Mouse (Mus musculus): ENCODE measurements around the gene Gm17606.

The Gm17606 gene

DNA sequence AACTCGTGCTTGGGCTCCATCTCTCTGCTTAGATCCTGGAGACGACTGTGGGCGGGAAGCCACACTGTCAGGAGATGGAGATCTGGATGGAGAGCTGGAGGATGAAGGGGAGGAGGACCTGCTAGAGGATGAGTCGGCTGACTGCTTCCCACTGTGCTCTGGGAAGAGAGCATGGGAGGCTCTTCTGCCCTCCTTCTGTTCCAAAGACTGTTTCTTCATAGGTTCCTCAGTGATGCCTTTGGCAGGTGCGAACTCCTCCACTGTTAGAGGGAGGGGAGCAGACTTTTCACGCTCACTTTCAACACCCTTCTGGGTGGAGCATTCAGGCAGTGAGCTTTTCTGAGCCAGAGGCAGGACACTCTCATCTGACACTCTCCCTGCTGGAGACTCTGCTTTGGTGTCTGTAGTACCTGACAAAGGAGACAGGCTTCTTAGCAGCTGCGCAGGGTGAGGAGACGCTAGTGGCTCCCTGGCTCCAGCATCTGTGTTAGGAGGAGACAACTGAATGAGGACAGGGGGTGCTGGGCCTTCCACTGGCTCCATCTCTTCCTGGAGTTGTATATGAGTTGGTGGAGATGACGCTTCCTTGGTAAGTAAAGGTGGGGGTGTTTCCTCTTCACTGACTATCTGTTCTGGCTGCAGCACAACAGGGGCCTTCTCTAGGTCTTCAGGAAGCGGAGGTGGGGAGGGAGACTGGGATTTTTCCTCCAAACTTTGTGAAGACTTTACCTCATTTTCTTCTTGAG is 23.9 kb downstream of the Gm17606 start:
- peak; percentile 29 for DNase-seq

DNA sequence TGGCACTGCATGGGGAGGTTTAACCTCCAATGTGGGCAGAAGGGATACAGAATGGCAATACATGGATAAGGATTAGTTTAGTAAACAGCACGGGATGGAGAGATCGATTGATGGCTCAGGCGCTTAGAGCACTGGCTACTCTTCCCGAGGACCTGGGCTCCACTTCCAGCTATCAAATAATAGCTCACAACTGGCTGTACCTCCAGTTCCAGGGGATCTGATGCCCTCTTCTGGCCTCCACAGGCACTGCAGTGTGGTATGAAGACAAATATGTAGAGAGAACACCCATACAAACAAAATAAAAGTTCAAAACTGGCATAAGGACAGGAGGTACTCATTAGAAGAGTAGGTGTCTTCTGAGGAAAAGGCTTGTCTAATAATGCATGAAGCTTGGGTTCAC is 28.6 kb downstream of the Gm17606 start:
- DNase-seq: no peak

DNA sequence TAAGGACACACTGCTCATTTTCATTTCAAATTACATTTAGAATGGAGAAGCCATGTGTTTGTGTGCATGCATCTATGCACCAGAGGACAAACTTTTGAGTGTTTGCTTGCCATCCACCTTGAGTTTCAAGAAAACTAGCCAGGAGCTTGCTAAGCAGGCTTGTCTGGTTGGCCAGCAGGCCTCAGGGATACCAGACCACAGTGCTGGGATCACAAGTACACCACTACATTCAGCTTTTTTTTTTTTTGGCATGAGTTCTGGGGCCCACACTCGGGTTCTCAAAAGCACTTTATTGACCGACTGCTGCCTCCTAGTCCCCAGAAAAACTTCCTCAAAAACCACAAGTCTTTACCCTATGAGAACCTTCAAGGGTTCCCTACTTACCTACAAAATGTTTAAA is 33.6 kb downstream of the Gm17606 start:
- DNase-seq: no peak

DNA sequence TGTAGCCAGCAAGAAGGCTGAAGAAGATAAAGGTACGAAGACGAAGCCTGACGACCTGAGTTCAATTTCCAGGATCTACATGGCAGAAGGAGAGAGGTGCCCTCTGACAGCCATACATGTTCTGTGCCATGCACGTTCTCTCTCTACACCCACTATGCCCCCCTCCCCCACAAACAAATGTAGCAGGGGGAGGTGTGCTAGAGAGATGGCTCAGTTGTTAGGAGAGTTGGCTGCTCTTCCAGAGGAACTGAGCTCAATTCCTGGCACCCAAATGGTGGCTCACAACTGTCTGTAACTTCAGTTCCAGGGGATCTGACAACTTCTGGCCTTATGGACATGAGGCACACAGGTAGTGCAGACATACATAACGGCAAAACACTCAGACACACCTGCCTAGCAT is 35.5 kb downstream of the Gm17606 start:
- no peak for DNase-seq

DNA sequence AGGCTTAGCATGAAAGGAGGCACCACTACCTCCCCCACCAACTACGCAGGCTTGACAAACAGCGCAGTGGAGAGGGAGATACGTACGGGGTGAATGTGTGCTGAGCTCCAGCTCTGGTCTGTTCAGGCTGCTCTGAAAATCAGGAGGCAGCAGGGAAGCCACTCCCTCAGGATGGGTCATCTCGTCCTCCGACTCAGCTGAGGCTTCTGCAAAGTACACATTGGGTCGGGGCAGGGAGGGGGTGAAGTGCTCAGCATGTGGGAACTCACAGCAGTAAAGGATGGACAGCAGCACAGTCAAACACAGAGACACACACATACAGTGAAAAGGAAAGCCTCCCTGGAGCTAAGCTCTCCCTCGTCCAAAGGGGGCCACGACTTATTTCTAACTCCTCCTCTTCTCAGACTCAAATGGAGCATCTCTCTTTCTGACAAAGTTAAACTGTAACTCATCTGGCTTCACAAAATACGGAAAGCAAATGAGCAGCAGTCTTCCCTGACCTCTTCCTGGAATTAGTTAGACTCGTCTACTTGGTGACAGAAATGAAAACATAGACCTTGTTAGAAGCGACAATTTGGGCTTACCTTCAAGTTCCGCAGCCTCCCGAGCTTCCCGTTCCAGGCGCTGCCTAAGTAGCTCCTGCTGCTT is 38.0 kb downstream of the Gm17606 start:
- no peak for DNase-seq

DNA sequence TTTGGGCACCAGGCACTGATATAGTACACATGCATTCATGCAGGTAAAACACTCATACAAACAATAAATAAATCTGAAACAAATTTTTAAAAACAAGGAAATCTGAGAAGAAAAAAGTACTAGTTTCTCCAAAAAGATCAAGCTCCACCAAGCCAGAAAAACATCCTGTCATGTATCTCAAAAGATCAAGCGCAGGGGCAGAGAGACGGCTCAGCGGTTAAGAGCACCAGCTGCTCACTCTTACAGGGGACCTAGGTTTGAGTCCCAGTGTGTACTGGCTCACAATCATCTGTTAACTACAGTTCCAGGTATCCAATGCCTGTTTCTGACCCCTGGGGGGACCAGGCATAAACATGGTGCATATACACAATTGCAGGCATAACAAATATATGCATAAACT is 41.6 kb downstream of the Gm17606 start:
- DNase-seq: no peak

DNA sequence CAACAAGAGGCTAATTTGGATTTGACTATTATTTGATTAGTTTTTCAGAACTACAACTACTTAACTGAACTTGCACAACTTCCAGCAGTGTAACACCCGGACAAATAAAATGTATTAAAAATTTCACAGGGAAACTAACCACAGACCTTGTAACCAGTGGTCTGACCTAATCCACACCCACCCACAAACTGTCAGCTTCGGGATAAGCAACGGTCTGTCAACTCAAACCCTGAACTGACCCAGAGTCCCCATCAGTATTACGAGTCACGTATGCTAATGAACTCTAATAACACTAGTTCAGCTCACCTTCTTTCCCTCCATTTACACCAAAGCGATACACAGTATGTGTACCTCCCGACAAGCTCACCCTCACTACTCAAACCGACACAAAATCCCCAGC is 44.7 kb downstream of the Gm17606 start:
- DNase-seq: peak; percentile 16

DNA sequence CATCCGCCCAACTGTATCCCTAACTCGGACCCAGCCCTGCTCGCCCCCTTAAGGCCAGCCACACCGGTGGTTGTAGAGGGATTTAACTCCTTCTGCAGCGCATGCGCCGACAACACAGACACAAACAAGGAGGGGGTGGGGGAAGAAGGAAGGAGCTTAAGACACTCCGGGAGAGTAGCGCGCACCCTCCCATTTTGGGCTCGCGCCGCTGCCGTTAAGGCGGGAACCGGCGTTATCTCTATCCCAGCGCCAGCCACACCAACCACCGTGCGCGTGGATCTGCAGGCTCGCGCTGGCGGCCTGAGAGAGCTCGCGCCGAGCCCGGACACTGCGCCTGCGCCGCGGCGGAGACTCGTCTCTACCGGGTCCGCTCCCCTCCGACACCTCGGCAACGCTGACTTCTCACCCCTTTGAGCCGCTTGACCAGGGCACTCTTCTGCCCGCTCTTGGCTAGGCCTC is 45.3 kb downstream of the Gm17606 start, which contains the start of gene 1700123O20Rik:
Gene 1700123O20Rik (plus strand): TSS at position 154 of the 459 bp plus-strand sequence.
- no peak for DNase-seq

DNA sequence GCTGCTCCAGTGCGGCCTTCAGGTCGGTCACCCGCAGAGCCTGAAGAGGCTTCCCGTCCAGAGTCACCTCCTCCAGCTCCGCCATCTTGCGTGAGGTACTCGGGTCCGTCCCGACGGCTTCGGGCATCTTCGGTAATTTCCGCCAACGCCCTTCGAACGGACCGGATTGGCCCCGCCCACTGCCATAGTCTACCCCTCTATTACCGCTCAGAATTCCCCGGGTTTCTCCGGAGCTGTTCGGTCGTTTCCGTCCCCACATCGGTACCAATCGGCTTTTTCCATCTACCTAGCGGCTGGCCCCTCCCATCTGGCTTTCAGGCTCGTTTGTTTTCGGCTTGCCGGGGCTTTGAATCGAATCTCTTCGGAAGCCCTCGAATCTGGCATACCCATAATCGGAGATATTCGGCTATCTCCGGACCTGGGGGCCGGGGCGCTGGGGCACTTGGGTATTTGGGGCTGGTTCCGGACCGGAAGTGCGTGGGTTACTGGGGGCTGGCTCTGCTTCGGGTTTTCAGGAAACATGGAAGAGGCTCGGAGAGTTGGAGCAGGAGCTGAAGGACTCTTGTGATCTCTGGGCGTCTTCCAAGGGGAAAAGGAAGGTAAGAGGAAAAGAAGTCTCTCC is 45.9 kb downstream of the Gm17606 start, which contains the start of gene Acin1:
Gene Acin1 (minus strand): TSS at position 410 of the 622 bp plus-strand sequence.
- DNase-seq: peak; percentile 100

DNA sequence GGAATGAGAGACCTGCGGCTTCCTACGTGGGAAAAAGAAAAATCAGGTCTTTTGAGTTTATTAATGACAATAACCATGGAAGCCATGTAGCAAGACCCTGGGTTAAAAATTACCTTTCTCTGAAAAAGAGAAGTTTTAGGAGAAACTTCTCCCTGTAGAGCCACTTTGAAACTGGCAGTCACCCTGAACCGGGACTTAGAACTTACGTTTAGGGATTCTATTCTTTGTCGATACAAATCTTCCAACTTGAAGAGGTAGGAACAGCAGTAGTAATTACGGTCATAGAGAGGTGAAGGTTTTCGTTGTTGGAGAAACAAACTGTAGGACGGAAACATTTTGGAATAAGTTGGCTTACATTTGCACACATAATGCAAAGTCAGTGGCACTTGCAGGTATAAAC is 46.5 kb downstream of the Gm17606 start:
- no peak for DNase-seq

DNA sequence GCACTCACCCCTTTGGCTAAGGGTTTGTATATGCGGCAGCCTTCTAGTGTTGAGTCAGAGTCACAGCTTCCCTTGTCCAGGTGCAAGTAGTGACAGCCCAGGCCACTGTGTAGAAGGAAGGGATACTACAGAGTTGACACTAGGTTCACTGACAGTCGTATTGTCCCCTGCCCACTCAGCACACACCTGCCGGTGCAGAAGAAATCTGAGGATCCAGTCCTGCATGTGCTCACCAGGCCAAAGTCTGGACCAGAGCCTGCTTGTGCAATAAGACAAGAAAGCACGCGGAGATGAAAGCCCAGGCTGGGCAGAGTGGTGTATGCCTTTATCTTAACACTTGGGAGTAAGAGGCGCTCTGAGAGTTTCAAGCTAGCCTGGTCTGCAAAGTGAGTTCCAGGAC is 54.3 kb downstream of the Gm17606 start:
- no peak for DNase-seq

DNA sequence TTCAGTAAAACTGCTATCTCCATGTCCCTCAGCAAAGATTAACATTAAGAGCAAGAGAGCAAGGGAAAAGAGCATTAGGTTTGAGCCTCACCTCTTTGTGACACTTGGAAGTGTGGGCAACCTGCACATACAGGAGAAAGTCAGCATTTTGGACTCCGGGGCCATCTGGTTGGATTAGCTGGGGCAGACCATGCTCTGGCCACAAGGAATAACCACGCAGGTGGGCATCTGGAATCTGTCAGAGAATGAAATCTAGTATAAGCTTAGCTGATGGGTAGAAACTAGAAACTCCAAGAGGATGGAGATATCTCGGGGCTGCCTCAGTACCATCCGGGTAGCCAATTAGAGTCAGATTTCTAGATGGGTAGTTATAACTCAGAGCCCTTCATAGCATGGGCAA is 56.0 kb downstream of the Gm17606 start:
- DNase-seq: no peak
